Comparison of ENCODE assay signal across 7 mouse cellular contexts in genomic region chr2:181039356-181039680, GRCm38 (mm10). TPM values are rescaled to one million over a fixed set of nuclear protein-coding genes. Genes with fewer than 3 reads are reported as not detected.
DNase-seq lines count a peak whose midpoint lies in the region; ATAC-seq and TF ChIP-seq lines count a peak whose summit lies in the region.

No protein-coding gene starts in this region.

- no peak overlapping the region for H3K27ac ChIP-seq in liver, adult 2 months (replicated peaks; ENCODE audit: insufficient read depth, low read depth, low read length)
- H3K27ac ChIP-seq in forebrain, embryonic 13.5 days, result no peak overlapping the region
- H3K27ac ChIP-seq in limb, embryonic 13.5 days, result no peak overlapping the region
- no peak overlapping the region for H3K27ac ChIP-seq in small intestine, adult 2 months (ENCODE audit: insufficient read depth, low read depth, low read length)

- DNase-seq in liver, adult 2 months (ENCODE audit: extremely low read depth, low read depth, low spot score), result no peak
- DNase-seq in liver, result no peak
- no peak for DNase-seq in cerebellum, adult 11 months
- no peak for DNase-seq in cerebellum, adult 9-10 months

- no peak for TF ChIP-seq POLR2A in liver, adult 2 months (IDR thresholded peaks at IDR 0.05; ENCODE audit: extremely low read depth, insufficient read depth, low read length)
- TF ChIP-seq POLR2A in small intestine, adult 2 months (IDR thresholded peaks at IDR 0.05; ENCODE audit: low read depth, low read length), result no peak

- H3K27me3 ChIP-seq in liver, adult 2 months (ENCODE audit: control insufficient read depth, insufficient read depth, low read length), result 0 out of 2 replicates have a peak, but pooled peaks cover 6% of the 10 kb centered on the region
- H3K27me3 ChIP-seq in forebrain, embryonic 13.5 days, result peaks cover 41% of the 10 kb centered on the region
- peaks cover 78% of the 10 kb centered on the region for H3K27me3 ChIP-seq in limb, embryonic 13.5 days
- peaks cover 22% of the 10 kb centered on the region for H3K27me3 ChIP-seq in small intestine, adult 2 months (ENCODE audit: control insufficient read depth, insufficient read depth, low read length)

- no peaks in the 10 kb centered on the region for H3K9me3 ChIP-seq in forebrain, embryonic 13.5 days (replicated peaks)
- H3K9me3 ChIP-seq in limb, embryonic 13.5 days, result no peaks in the 10 kb centered on the region

- no peaks in the 10 kb centered on the region for H3K79me2 ChIP-seq in liver, adult 2 months (ENCODE audit: control insufficient read depth, insufficient read depth, low read length)

- H3K36me3 ChIP-seq in liver, adult 2 months (ENCODE audit: control insufficient read depth, insufficient read depth, low read length), result no peaks in the 10 kb centered on the region
- H3K36me3 ChIP-seq in forebrain, embryonic 13.5 days (ENCODE audit: poor library complexity, severe bottlenecking), result no peaks in the 10 kb centered on the region
- no peaks in the 10 kb centered on the region for H3K36me3 ChIP-seq in limb, embryonic 13.5 days
- H3K36me3 ChIP-seq in small intestine, adult 2 months (ENCODE audit: control insufficient read depth, insufficient read depth, low read length), result no peaks in the 10 kb centered on the region

- peak; percentile 14; the same call in 1 of the 2 replicates for ATAC-seq in forebrain, embryonic 13.5 days
- no peak for ATAC-seq in limb, embryonic 13.5 days (ENCODE audit: low FRiP score, low read depth)

- no peak for TF ChIP-seq CTCF in liver, adult 2 months (IDR thresholded peaks at IDR 0.05; ENCODE audit: low read depth, low read length)
- no peak for TF ChIP-seq CTCF in small intestine, adult 2 months (IDR thresholded peaks at IDR 0.05; ENCODE audit: extremely low read depth, insufficient read length, insufficient replicate concordance, low read depth, low read length)

- H3K9ac ChIP-seq in liver, adult 2 months (ENCODE audit: low read depth, low read length), result peak overlapping the region; percentile 55; the same call in 1 of the 2 replicates
- H3K9ac ChIP-seq in forebrain, embryonic 13.5 days, result peak overlapping the region; percentile 73
- H3K9ac ChIP-seq in limb, embryonic 13.5 days, result peak overlapping the region; percentile 71

- H3K4me1 ChIP-seq in liver, adult 2 months (ENCODE audit: control insufficient read depth, insufficient read depth, low read length), result peaks cover 27% of the 10 kb centered on the region
- peaks cover 44% of the 10 kb centered on the region for H3K4me1 ChIP-seq in forebrain, embryonic 13.5 days
- peaks cover 12% of the 10 kb centered on the region for H3K4me1 ChIP-seq in limb, embryonic 13.5 days
- no peaks in the 10 kb centered on the region; the same call in 1 of the 2 replicates for H3K4me1 ChIP-seq in small intestine, adult 2 months (ENCODE audit: control insufficient read depth, insufficient read depth, insufficient read length, low read length)

- WGBS in liver, adult 2 months, result 6% methylated on average over 16 of the region's 16 CpGs
- WGBS in forebrain, embryonic 13.5 days, result 0% methylated on average over 15 of the region's 16 CpGs
- WGBS in limb, embryonic 13.5 days, result under 1% methylated on average over 16 of the region's 16 CpGs
- 4% methylated on average over 16 of the region's 16 CpGs for WGBS in small intestine, adult 2 months

- peak overlapping the region; percentile 82 for H3K4me2 ChIP-seq in forebrain, embryonic 13.5 days
- peak overlapping the region; percentile 91 for H3K4me2 ChIP-seq in limb, embryonic 13.5 days (replicated peaks)

- peak overlapping the region; percentile 38; the same call in 1 of the 2 replicates for H3K4me3 ChIP-seq in liver, adult 2 months (ENCODE audit: insufficient read depth, low read depth, low read length)
- peak overlapping the region; percentile 63 for H3K4me3 ChIP-seq in forebrain, embryonic 13.5 days
- peak overlapping the region; percentile 66 for H3K4me3 ChIP-seq in limb, embryonic 13.5 days
- peak overlapping the region; percentile 29; the same call in 1 of the 2 replicates for H3K4me3 ChIP-seq in small intestine, adult 2 months (ENCODE audit: low read depth, low read length)

RNA-seq across cellular contexts. Expression of gene Chrna4, which starts 4.0 kb away (rescaled TPM):
- 0.54 and 1.6 TPM in 2 replicates for total RNA-seq in liver, adult 2 months (2014; rRNA removed)
- polyA plus RNA-seq in liver, adult 2 months (2012; rRNA removed), result 2.2 and 7.6 TPM in 2 replicates
- 13.0 and 13.4 TPM in 2 replicates for polyA plus RNA-seq in forebrain, embryonic 13.5 days (2015; fragmentation: Nextera tagmentation; extraction: Ambion mirVana)
- 1.7 and 2.4 TPM in 2 replicates for polyA plus RNA-seq in limb, embryonic 13.5 days (2015; fragmentation: Nextera tagmentation; extraction: Ambion mirVana)
- 0.04 TPM in 2 replicates for polyA plus RNA-seq in small intestine, adult 2 months (2012; rRNA removed)

RNA-seq across cellular contexts. Expression of gene Col20a1, which starts 53.0 kb away (rescaled TPM):
- 0.60 and 0.92 TPM in 2 replicates for total RNA-seq in liver, adult 2 months (2014; rRNA removed)
- 0.67 and 1.1 TPM in 2 replicates for polyA plus RNA-seq in liver, adult 2 months (2012; rRNA removed)
- polyA plus RNA-seq in forebrain, embryonic 13.5 days (2015; fragmentation: Nextera tagmentation; extraction: Ambion mirVana), result 0.21 and 0.28 TPM in 2 replicates
- polyA plus RNA-seq in limb, embryonic 13.5 days (2015; fragmentation: Nextera tagmentation; extraction: Ambion mirVana), result 1.4 and 1.6 TPM in 2 replicates
- polyA plus RNA-seq in small intestine, adult 2 months (2012; rRNA removed), result 1.5 and 2.9 TPM in 2 replicates
